Mouse (Mus musculus): ENCODE data around the gene Macrod1. TPM values are rescaled to one million over a fixed set of nuclear protein-coding genes. Genes with fewer than 3 reads are reported as not detected.

Gene Macrod1
- polyA plus RNA-seq (2012; rRNA removed) = 3.5 and 5.3 TPM in 2 replicates

DNA sequence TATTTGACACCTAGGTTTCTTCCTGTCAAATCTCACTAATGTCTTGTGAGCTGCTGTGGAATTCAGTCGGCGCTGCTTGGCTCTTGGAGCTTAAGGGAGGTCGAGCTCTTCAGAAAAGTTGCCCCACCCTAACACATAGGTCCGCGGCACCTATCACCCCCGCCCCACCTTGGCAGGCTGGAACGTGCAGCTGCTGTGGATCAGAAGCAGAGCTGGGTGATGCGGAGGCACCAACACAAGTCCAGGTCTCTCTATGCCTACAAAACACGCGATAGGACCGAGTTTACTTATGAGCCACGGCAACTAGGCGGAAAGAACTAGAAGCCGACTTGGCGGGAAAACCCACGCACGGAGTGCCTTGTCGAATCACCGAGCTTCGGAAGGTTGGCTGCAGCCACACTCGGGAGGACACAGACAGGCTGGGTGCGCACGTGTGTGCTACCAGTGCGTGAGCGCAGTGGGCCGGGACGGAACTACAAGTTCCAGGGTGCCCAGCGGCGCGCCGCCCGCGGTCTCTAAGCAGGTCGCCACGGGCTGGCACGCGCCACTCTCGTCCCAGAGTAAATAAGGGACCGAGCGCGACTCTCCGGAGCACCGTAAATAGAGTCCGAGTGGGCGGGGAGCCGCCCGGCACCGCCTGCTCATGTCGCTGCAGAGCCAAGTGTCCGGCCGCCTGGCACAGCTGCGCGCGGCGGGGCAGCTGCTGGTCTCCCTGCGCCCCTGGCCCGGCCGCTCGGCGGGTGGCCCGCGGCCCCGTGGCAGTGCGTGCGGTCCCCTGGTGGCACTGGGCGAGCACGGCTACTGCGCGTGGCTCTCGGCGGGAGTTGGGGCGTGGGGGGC lies at the start of gene Macrod1:
Gene Macrod1 (plus strand): TSS at position 563 of the 840 bp plus-strand sequence.

DNA sequence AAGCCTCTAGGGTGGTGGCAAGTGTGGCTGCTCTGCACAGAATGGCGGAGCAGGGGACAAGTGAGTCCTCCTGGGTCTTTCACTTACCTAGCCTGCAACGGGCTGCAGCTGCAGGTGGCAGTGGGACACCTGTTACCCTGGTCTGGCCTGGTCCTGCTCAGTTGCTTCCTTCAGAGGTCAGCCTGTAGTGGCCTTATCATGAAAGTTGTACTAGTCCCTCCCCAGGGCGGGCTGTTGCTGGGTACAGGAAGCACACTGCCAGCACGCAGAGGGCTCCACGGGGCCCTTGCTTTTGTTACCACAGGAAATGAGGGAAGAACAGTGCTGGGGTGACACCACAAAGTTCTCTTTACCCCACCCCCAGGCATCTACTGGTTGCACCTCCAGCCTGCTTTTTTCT lies 37.4 kb upstream of the Macrod1 start, which contains the start of gene Fermt3:
Gene Fermt3 (minus strand): TSS at position 279 of the 400 bp plus-strand sequence.

DNA sequence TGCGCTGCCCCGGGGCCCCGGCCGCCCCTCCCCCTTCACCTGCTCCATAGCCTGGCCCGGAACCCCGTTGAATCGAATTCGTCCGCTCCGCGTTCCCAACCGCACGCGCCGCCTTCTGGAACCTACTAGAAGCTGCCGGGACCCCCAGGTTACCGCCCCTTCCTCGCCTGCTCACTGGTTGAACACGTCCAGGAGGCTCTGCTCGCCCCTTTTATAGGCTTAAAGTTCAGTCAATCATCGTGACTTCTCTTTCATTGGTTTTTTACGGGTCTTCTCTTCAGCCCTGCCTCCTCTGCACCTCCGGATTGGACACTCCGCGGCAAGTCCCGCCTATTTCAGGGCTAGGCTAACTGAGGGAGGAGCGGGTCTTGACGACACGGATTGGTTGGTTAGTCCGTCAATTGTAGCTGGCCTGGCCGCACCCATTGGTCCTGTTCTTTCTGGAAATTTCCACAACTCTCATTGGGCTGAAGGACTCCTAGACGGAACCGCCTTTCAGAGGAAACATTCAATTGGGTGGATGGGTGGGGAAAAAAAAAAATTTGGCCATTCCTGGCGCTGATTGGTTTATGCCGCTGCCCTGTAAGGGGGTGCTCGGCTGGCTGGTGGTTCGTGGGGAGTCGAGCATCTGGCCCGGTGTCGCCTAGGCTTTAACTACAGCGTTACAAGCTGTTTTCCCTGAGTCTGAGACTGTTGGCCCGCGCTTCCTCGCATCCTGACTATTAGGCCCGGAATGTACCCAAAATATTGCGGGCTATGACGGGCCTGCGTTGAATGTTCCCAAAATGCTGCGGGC lies 16.6 kb upstream of the Macrod1 start, which contains the start of gene Stip1:
Gene Stip1 (minus strand): TSS at position 127 of the 796 bp plus-strand sequence.

DNA sequence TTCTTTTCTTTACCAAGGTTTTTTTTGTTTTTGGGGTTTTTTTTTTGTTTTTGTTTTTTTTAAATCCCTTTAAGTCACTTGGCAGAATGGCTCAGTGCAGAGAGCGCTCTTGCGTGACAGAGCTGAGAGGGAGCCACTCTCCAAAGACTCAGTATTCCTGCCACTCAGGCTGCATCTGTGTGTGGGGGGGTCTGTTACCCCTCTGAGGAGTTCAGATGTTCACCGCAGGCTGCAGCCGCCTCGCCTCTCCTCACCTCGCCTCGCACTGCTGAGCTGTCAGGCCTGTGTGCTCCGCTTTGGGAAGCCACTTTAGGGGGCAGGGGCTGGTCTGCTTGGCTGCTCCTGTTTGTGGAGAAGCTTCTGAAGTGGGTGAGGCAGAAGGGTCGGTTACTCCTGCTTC lies 48.9 kb downstream of the Macrod1 start, which contains the start of gene Flrt1:
Gene Flrt1 (minus strand): TSS at position 186 of the 400 bp plus-strand sequence.

DNA sequence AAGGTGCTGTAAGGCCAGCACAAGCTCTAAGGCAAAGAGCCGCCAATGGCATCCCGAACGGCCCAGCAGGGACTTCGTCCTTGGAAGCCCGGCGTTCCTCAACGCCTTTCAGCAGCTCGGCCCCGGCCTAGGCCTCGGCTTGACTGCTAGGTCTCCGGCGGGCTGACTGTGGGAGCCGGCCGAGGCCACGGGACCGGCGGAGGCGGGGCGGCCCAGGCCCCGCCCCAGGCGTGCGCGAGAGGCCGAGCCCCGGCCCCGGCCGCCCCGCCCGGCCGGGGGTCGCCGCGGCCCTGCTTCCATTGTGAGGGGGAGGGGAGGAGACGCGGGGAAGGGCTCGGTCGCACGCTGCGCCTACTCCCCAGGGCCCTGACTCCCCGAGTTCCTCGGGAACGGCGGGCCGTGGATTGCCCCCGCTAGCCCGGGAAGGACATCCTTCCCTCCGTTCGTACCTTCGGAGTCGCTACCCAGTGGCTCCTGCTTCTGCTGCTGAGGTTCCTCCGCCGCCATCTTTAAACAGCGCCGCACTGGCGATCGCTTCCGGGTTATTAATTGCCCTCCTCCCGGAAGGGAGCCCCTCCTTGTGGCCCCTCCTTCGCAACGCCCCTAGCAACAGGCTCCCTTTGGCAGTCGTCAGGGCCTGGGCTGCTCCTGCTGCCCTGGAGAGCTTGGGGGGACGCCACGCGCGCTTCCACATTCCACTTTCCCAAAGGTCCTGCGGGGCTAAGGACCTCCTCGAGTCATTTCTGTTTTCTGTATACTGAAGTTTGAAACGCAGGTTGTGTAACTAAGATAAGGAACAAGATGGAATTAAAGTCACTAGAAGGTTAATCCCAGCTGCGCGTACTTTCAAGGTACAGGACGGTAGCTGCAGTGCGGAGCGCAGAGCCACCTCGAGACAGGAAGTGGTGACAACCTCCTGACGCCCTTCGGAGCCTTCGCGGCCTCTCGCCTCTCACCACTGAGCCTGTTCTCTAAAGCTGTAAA lies 149.4 kb downstream of the Macrod1 start, which contains the start of gene Otub1:
Gene Otub1 (minus strand): TSS at position 564 of the 984 bp plus-strand sequence.

DNA sequence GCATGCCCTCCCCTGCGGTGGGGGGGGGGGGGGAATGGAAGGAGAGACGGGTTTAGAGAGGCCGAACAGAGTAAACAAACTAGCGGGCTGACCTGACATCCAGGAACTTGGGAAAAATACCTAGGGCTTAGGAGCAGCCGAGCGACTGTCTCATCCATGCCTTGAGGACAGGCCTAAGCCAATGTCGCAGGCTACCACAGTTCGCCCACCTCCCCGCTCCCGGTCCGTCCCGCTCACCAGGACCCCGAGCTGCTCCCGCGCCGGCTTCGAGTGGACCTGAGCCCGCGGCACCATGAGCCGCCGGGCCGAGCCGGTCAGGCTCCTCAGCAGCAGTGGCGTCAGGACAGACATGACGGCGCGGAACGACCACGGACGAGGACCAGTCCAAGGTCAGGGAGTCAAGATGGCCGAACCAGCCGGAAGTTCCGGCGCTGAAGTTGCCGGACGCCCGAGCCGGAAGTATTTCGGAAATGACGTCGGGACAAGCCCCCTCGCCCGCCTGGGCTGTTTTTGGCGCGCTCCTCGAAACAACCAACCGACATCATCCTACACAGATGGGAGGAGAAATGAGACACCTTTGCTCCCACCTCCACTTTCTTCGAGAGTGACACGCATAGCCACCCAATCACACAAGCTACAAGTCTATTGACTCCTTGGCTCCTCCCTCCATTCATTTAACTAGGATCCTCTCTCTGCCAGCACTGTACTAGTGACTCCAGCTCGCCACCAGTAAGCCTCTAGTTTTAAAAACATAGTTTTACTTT lies 160.7 kb downstream of the Macrod1 start, which contains the start of gene Cox8a:
Gene Cox8a (minus strand): TSS at position 455 of the 764 bp plus-strand sequence.

DNA sequence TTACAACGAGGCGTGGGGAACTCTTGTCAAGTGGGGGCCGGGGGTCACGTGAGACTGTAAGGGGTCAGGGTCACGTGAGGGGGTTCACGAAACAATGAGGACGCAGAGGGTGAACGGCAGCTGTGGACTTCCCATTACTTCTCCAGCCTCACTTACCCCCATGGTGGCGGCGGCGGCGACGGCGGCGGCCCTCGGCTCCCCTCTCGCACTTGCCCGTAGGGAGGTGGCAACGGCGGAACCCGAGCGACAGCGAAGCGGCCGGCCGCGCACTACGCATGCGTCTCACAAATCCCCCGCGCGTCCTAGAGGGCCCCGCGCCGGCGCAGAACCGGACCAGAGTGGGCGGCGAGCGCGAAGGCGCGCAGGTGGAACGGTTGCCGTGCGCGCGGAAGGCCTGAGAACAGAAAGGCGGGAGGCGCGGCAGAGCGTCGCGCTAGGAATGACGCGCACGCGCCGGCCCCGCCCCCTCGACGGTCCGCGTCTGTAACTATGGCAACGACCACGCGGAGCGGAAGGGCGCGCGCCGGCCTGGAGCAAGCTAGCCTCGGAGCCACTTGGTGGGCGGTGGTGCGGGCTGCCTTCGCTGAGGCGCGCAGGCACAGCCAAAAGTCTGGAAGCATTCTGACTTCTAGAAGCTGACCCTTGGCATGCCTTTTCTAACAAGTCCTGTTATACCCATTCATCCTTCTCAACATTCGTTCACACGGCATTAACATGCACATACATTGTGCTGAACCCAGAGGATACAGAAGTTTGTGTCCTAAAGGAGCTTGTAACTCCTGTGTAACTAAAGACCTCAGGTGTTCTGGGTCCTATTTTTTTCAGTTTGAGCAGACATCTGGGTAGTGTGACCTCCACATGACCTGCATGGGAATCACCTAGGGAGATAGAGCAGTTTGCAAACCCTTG lies 184.4 kb downstream of the Macrod1 start, which contains the start of gene Naa40:
Gene Naa40 (minus strand): TSS at position 402 of the 909 bp plus-strand sequence.

Other genes with a start within 250 kb of the Macrod1 start
- 5.1 and 6.1 TPM in 2 replicates for gene Rps6ka4, start 216.2 kb upstream of the Macrod1 start, polyA plus RNA-seq (2012; rRNA removed)
- gene Ccdc88b, start 198.6 kb upstream of the Macrod1 start, polyA plus RNA-seq (2012; rRNA removed) = 1.4 and 2.5 TPM in 2 replicates
- gene Trmt112, start 147.1 kb upstream of the Macrod1 start, polyA plus RNA-seq (2012; rRNA removed) = 157 and 273 TPM in 2 replicates
- gene Prdx5, start 146.7 kb upstream of the Macrod1 start, polyA plus RNA-seq (2012; rRNA removed) = 116 and 171 TPM in 2 replicates
- gene Esrra, start 135.0 kb upstream of the Macrod1 start, polyA plus RNA-seq (2012; rRNA removed) = 21.7 and 33.6 TPM in 2 replicates
- gene Catsperz, start 131.4 kb upstream of the Macrod1 start, polyA plus RNA-seq (2012; rRNA removed) = 0.60 and 0.99 TPM in 2 replicates
- 0.16 and 0.19 TPM in 2 replicates for gene Kcnk4, start 122.3 kb upstream of the Macrod1 start, polyA plus RNA-seq (2012; rRNA removed)
- 49.7 and 58.7 TPM in 2 replicates for gene Bad, start 114.9 kb upstream of the Macrod1 start, polyA plus RNA-seq (2012; rRNA removed)
- gene Gpr137, start 114.3 kb upstream of the Macrod1 start, polyA plus RNA-seq (2012; rRNA removed) = 37.7 and 38.9 TPM in 2 replicates
- 284 and 292 TPM in 2 replicates for gene Ppp1r14b, start 81.8 kb upstream of the Macrod1 start, polyA plus RNA-seq (2012; rRNA removed)
- 39.2 and 39.3 TPM in 2 replicates for gene Plcb3, start 80.3 kb upstream of the Macrod1 start, polyA plus RNA-seq (2012; rRNA removed)
- 61.7 and 112 TPM in 2 replicates for gene Fkbp2, start 76.3 kb upstream of the Macrod1 start, polyA plus RNA-seq (2012; rRNA removed)
- gene Vegfb, start 69.2 kb upstream of the Macrod1 start, polyA plus RNA-seq (2012; rRNA removed) = 25.6 and 33.8 TPM in 2 replicates
- gene Dnajc4, start 64.2 kb upstream of the Macrod1 start, polyA plus RNA-seq (2012; rRNA removed) = 19.6 and 23.0 TPM in 2 replicates
- 11.8 and 15.2 TPM in 2 replicates for gene Nudt22, start 60.7 kb upstream of the Macrod1 start, polyA plus RNA-seq (2012; rRNA removed)
- 10.6 and 12.2 TPM in 2 replicates for gene Trpt1, start 60.7 kb upstream of the Macrod1 start, polyA plus RNA-seq (2012; rRNA removed)
- 10.6 and 12.3 TPM in 2 replicates for gene Fermt3, start 37.3 kb upstream of the Macrod1 start, polyA plus RNA-seq (2012; rRNA removed)
- gene Stip1, start 16.8 kb upstream of the Macrod1 start, polyA plus RNA-seq (2012; rRNA removed) = 233 and 251 TPM in 2 replicates
- 1.8 and 2.1 TPM in 2 replicates for gene Flrt1, start 48.9 kb downstream of the Macrod1 start, polyA plus RNA-seq (2012; rRNA removed)
- gene Otub1, start 149.5 kb downstream of the Macrod1 start, polyA plus RNA-seq (2012; rRNA removed) = 113 and 184 TPM in 2 replicates
- gene Cox8a, start 160.8 kb downstream of the Macrod1 start, polyA plus RNA-seq (2012; rRNA removed) = 396 and 441 TPM in 2 replicates
- gene Naa40, start 184.4 kb downstream of the Macrod1 start, polyA plus RNA-seq (2012; rRNA removed) = 60.6 and 70.4 TPM in 2 replicates
- gene Rcor2, start 210.5 kb downstream of the Macrod1 start, polyA plus RNA-seq (2012; rRNA removed) = 185 and 285 TPM in 2 replicates